Mouse (Mus musculus) erythroblast, embryonic 14.5 days (primary cell): ENCODE data around the gene Cep170. TPM values are rescaled to one million over a fixed set of nuclear protein-coding genes. Genes with fewer than 3 reads are reported as not detected.

ENCODE experiments used
- H3K27me3 ChIP-seq: 2 replicates; pipeline ENCODE4 v1.6.1; 2012; ENCODE audit warnings: inconsistent platforms; ENCODE audit not compliant: control insufficient read depth
- H3K36me3 ChIP-seq: 2 replicates; pipeline ENCODE4 v1.6.1; 2012; ENCODE audit warnings: mild to moderate bottlenecking, inconsistent platforms; ENCODE audit not compliant: control insufficient read depth
- H3K4me1 ChIP-seq: 2 replicates; pipeline ENCODE4 v1.6.1; 2012; ENCODE audit warnings: inconsistent platforms; ENCODE audit not compliant: control insufficient read depth
- H3K4me3 ChIP-seq: replicated peaks from 2 replicates; pipeline ENCODE3; 2012; ENCODE audit warnings: moderate library complexity, mild to moderate bottlenecking, inconsistent platforms
- H3K9me3 ChIP-seq: 2 replicates; pipeline ENCODE4 v1.6.1; 2012; ENCODE audit warnings: low read length, inconsistent platforms, mixed read lengths; ENCODE audit not compliant: control insufficient read depth
- GATA1 ChIP-seq: IDR thresholded peaks from 2 replicates; pipeline ENCODE4 v1.6.1; 2012; ENCODE audit warnings: low read length, inconsistent platforms, mixed read lengths
- TAL1 ChIP-seq: IDR thresholded peaks from 3 replicates; pipeline ENCODE4 v1.6.1; 2012; ENCODE audit warnings: low read length, inconsistent platforms, mixed read lengths
- polyA plus RNA-seq: library from polyadenylated mRNA; stranded (reverse); fragments of >175 nt; gene quantifications from 2 replicates; pipeline ENCODE4 v1.2.3, GENCODE M21; 2012

The Cep170 gene
- polyA plus RNA-seq, 1 experiment = 0.03 TPM

DNA sequence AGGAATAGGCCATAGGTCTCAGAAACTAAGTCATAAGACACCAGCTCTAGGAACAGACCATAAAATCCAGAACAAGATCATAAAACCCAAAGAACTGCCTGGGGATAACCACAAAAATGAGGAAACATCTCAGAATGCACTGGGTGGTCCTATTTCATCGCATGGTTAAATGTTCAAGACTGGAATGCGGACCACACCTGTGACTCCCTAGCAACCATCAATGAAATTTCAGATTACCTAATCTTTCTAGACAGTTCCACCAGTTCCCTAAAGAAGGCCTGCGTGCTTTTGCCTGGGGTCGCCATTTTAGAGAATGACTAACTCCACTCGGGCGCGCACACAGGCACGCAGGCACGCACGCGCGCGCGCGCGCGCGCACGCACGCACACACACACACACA, 89.1 kb downstream of the Cep170 start:
- TF ChIP-seq GATA1 = no peak
- TF ChIP-seq TAL1 = no peak
- Histone ChIP-seq H3K9me3 (no peaks in the 10 kb centered on the region), H3K4me1 (no peaks in the 10 kb centered on the region), H3K36me3 (no peaks in the 10 kb centered on the region), H3K27me3 (no peaks in the 10 kb centered on the region), H3K4me3 (no peak overlapping the region)

DNA sequence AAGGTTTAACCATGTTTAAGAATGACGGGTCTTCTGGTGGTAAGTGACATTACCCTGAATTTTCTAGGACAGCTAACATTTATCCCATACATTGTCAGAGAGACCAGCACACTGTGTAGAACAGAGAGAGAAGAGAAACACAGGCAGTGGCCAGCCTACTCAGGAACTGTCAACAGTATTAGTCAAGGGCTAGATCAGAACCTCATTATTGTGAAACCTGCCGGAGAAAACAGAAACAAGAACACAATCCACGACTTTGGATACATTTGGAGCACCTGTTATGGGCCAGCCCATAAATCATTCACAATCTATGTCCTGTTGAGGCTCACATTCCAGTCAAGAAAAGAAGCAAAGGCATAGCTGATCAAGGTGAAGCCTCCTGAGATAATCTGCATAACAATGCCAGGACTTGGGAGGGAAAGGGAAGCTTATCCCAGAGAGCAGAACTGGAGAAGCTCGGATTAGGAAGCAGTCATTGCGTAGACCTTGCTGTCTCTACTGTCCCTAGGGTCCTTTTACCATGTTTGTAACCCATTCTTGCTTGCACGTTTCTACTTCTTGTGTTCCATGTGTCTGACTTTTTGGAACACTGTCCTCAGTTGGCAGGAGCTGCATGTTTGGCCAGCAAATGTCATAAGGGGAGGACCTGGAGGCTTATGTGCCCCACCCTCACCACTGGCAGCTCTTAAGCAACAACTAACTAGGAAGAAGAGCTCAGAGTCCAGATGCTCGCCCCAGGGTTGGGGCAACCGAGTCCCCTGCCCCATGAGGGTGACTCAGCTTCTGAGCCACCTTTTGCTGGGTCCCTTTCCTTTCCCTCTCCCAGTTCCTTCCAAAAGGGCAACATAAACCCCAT, 89.8 kb downstream of the Cep170 start:
- H3K9me3 ChIP-seq = no peaks in the 10 kb centered on the region
- H3K4me3 ChIP-seq = no peak overlapping the region
- H3K4me1 ChIP-seq = no peaks in the 10 kb centered on the region
- H3K27me3 ChIP-seq = no peaks in the 10 kb centered on the region
- H3K36me3 ChIP-seq = no peaks in the 10 kb centered on the region
- TF ChIP-seq GATA1 (no peak), TAL1 (no peak)

DNA sequence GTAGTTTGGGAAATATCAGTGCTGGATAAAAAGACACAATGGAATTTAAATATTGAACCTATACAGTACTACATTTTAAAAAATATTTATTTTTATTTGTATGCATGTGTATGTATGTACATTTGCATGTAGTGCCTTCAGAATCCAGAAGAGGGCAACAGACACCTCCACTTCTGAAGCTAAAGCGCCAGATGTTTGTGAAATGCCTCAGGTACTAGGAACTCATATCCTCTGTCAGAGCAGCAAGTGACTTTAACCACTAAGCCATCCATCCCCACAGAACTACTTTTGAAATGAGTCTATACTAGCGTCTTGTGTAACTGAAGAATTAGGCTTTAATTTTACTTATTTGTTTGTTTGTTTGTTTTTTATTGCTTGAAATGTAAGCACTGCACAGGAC, 101.4 kb downstream of the Cep170 start:
- TF ChIP-seq TAL1 (no peak), GATA1 (no peak)
- Histone ChIP-seq H3K4me3 (no peak overlapping the region), H3K4me1 (no peaks in the 10 kb centered on the region), H3K9me3 (no peaks in the 10 kb centered on the region), H3K27me3 (no peaks in the 10 kb centered on the region), H3K36me3 (no peaks in the 10 kb centered on the region)

DNA sequence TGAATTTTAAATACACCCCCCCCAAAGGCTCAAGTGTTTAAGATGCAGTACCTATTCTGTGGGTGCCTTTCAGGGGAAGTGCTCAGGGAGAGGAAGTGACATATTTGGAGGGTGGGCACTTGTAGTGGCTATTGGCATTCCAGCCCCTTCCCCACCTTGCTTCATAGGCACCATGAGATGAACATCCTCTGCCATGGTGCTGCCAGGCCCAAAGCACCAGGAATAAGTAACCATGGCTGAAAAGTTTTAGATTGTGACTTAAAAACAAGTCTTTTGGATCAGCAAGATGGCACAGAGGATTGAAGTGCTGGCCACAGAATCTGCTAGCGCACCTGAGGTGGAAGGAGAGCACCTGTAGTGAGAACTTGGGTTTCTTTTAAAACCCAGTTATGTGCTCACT, 113.6 kb downstream of the Cep170 start:
- no peaks in the 10 kb centered on the region for H3K36me3 ChIP-seq
- H3K9me3 ChIP-seq = no peaks in the 10 kb centered on the region
- TF ChIP-seq TAL1 = no peak
- no peak for TF ChIP-seq GATA1
- H3K4me3 ChIP-seq = no peak overlapping the region
- H3K27me3 ChIP-seq = no peaks in the 10 kb centered on the region
- H3K4me1 ChIP-seq = no peaks in the 10 kb centered on the region

DNA sequence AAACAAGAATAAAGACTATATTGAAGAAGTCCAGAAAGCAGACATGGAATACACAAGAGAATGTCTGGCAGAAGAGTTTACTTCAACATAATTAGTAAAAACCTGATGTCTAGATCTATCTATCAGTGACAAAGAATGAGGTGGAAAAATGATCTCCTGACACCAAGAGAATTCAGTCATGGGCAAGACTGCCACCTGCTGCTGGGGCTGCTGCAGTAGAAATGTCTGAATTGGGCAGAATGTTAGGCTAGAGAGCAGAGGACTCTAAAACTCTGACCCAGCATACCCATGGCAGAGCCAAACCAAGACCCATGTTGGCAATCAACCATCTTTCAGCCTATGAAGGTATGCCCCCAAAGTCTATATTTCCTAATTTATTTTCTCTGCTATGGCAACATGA, 114.1 kb downstream of the Cep170 start:
- Histone ChIP-seq H3K9me3 (no peaks in the 10 kb centered on the region), H3K4me3 (no peak overlapping the region), H3K4me1 (no peaks in the 10 kb centered on the region), H3K27me3 (no peaks in the 10 kb centered on the region), H3K36me3 (no peaks in the 10 kb centered on the region)
- TF ChIP-seq TAL1 (no peak), GATA1 (no peak)

DNA sequence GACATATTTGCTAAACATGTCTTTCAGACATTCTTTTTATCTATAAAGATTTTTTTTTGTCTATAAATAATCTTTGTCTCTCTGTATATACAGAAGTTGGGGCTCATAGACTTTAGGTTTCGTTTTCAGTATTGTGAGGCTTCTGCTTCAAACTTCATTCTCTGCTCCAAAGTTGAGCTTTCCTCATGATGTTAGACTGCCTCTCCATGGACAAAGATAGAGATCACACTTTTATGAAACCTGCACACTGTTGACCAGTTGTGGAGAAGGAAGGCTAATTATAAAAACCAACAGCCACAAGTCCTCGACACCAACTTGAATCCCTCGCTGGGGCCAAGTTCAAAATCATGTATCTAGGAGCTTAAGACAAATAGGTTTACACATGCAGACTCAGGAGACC, 115.2 kb downstream of the Cep170 start:
- Histone ChIP-seq H3K4me3 (no peak overlapping the region), H3K9me3 (no peaks in the 10 kb centered on the region), H3K27me3 (no peaks in the 10 kb centered on the region), H3K4me1 (no peaks in the 10 kb centered on the region), H3K36me3 (no peaks in the 10 kb centered on the region)
- no peak for TF ChIP-seq TAL1

DNA sequence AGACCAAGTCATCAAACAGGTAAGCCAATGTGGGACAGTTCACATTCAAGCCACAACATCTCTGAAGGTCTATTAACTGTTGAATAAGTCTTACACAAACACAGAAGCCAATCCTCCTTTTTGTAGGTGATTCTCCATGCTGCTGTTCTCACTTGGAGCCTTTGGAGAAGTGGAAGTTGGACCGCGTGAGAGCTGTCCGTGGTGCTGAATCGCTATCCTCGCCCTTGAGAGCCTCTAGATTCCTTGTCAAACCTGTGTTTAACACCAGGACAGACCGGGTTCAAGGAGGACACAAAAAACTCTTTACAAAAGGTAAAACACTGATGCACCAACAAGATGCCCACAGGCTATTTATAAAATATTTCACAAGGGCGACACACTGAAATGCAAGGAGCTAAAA, 116.8 kb downstream of the Cep170 start:
- Histone ChIP-seq H3K27me3 (no peaks in the 10 kb centered on the region), H3K4me3 (no peak overlapping the region), H3K36me3 (no peaks in the 10 kb centered on the region), H3K9me3 (no peaks in the 10 kb centered on the region), H3K4me1 (no peaks in the 10 kb centered on the region)
- TF ChIP-seq TAL1 (no peak), GATA1 (no peak)

DNA sequence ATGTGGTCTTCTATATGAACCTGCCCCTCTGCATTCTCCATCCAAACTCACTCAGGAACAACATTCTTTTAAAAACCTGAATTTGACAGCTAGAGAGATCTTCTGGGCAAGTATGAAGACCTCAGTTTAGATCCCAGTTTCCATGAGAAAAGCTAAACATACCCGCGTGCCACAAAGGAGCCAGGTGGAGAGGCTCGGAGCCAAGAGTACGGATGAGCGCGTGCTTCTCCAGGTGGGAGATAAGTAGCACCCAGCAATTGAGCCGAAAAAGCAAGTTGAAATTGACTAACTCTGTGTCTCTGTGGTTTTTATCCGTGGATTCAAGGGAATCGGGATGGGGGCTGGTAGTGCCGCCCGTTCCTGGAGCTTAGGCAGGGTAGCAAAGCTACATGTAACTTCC, 122.8 kb downstream of the Cep170 start:
- Histone ChIP-seq H3K27me3 (no peaks in the 10 kb centered on the region), H3K36me3 (no peaks in the 10 kb centered on the region), H3K4me3 (no peak overlapping the region), H3K9me3 (no peaks in the 10 kb centered on the region), H3K4me1 (no peaks in the 10 kb centered on the region)
- TF ChIP-seq TAL1 = no peak
- TF ChIP-seq GATA1 = no peak

DNA sequence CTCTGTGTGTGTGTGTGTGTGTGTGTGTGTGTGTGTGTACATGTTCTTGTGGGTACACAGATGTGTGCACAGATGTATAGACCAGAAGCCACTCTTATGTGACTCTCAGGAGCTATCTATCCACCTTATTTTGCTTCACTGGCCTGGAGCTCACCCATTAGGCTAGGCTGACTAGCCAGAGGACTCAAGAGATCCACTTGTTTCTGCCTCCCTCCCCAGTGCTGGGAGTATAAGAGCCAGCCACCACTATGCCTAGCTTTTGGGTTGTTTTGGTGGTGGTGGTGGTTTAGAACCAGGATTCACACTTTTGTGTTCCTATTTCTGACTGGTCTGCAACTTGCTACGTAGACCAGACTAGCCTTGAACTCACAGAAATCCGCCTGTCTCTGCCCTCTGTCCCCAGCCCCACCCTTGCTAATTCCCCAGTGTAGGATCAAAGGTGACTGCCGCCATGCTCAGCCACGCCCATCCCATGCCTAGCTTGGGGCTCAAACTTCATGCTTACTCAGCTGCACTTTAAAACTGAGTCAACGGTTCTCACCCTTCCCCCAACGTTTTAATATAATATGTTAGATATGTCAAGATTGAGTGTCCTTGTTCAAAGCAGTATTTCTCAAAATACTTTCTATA, 125.5 kb downstream of the Cep170 start:
- Histone ChIP-seq H3K9me3 (no peaks in the 10 kb centered on the region), H3K4me3 (no peak overlapping the region), H3K27me3 (no peaks in the 10 kb centered on the region), H3K4me1 (no peaks in the 10 kb centered on the region), H3K36me3 (no peaks in the 10 kb centered on the region)
- TF ChIP-seq TAL1 (no peak), GATA1 (no peak)

Other genes starting within 250 kb of the Cep170 start
- gene Sdccag8, start 593 bp upstream of the Cep170 start, polyA plus RNA-seq = 0.30 and 0.35 TPM in 2 replicates